Mouse (Mus musculus): ENCODE results near the gene Abca2.

DNA sequence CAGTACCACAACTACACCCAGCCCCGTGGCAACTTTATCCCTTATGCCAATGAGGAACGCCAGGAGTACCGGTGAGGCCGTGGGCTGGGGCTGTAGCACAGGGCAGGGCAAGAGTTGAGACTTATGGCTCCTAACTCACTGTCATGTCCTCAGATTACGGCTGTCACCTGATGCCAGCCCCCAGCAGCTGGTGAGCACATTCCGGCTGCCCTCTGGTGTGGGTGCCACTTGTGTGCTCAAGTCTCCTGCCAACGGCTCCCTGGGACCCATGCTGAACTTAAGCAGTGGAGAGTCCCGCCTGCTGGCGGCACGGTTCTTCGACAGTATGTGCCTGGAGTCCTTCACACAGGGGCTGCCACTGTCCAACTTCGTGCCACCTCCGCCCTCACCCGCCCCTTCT lies 14.2 kb downstream of the Abca2 start:
- TF ChIP-seq CTCF (IDR thresholded peaks at IDR 0.05; ENCODE audit: low read depth): no peak
- TF ChIP-seq EP300 (IDR thresholded peaks at IDR 0.05; ENCODE audit: low read depth): no peak
